Mouse (Mus musculus) limb, embryonic 12.5 days (tissue): ENCODE results near the gene Soat1. TPM values are rescaled to one million over a fixed set of nuclear protein-coding genes. Genes with fewer than 3 reads are reported as not detected.

ENCODE experiments used
- ATAC-seq: fragments of 200-750 bp; cut with Nextera tagmentation; 2 replicates; pipeline ENCODE4 v1.8.0; 2017; ENCODE audit warnings: low read depth, moderate TSS enrichment; ENCODE audit not compliant: insufficient number of reproducible peaks, insufficient read depth, low FRiP score, low TSS enrichment
- H3K27ac ChIP-seq: fragments of 300-500 bp; sonication (generic); 2 replicates; pipeline ENCODE4 v1.5.1; 2016; ENCODE audit warnings: mild to moderate bottlenecking, moderate library complexity
- H3K27me3 ChIP-seq: fragments of 300-500 bp; sonication (generic); 2 replicates; pipeline ENCODE4 v1.6.1; 2016; ENCODE audit warnings: mild to moderate bottlenecking, moderate library complexity
- H3K36me3 ChIP-seq: fragments of 300-500 bp; sonication (generic); 2 replicates; pipeline ENCODE4 v1.6.1; 2016; ENCODE audit warnings: mild to moderate bottlenecking, moderate library complexity
- H3K4me1 ChIP-seq: fragments of 300-500 bp; sonication (generic); replicated peaks from 2 replicates; pipeline ENCODE4 v1.6.1; 2016
- H3K4me2 ChIP-seq: fragments of 300-500 bp; sonication (generic); 2 replicates; pipeline ENCODE4 v1.6.1; 2016; ENCODE audit warnings: mild to moderate bottlenecking, moderate library complexity
- H3K4me3 ChIP-seq: fragments of 300-500 bp; sonication (generic); replicated peaks from 2 replicates; pipeline ENCODE4 v1.5.1; 2016; ENCODE audit warnings: mild to moderate bottlenecking
- H3K9ac ChIP-seq: fragments of 300-500 bp; sonication (generic); replicated peaks from 2 replicates; pipeline ENCODE4 v1.6.1; 2016; ENCODE audit warnings: mild to moderate bottlenecking, moderate library complexity
- H3K9me3 ChIP-seq: fragments of 300-500 bp; sonication (generic); 2 replicates; pipeline ENCODE4 v1.6.1; 2016; ENCODE audit warnings: mild to moderate bottlenecking, moderate library complexity
- WGBS: fragments of 180-500 bp; shearing (Covaris S2); methylation state at CpG from one replicate; pipeline ENCODE4 v1.1.7; 2016; 5-methylcytosine and 5-hydroxymethylcytosine counted together
- polyA plus RNA-seq: library from polyadenylated mRNA; unstranded; fragments of >200 nt; fragmentation: Nextera tagmentation; extraction: Ambion mirVana; gene quantifications from 2 replicates; pipeline ENCODE4 v1.2.1, GENCODE M21; 2016

Soat1 gene
- polyA plus RNA-seq, 1 experiment from 2014 or later: 29.7 TPM

DNA sequence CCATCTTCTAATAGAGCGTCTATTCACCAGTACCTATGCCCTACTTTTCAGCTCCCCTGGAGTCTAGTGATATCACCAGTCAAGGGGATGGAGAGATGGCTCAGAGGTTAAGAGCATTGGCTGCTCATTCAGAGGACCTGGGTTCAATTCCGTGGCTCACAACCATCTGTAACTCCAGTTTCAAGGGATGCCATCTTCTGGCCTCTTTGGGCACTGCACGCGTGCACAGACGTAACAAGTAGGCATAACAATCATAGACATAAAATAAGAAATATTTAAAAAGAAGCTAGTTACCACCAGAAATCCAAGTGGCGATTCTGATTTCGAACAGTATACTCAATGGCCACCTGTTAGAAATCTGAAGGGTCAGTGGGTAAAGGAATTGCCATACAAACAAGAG lies 13.4 kb upstream of the Soat1 start:
- Histone ChIP-seq H3K9ac (no peak overlapping the region), H3K27me3 (no peaks in the 10 kb centered on the region), H3K27ac (no peak overlapping the region), H3K4me3 (no peak overlapping the region), H3K9me3 (no peaks in the 10 kb centered on the region), H3K4me1 (no peaks in the 10 kb centered on the region), H3K4me2 (no peak overlapping the region), H3K36me3 (no peaks in the 10 kb centered on the region)
- no peak for ATAC-seq
- 93% methylated on average over 7 of the region's 7 CpGs for WGBS

DNA sequence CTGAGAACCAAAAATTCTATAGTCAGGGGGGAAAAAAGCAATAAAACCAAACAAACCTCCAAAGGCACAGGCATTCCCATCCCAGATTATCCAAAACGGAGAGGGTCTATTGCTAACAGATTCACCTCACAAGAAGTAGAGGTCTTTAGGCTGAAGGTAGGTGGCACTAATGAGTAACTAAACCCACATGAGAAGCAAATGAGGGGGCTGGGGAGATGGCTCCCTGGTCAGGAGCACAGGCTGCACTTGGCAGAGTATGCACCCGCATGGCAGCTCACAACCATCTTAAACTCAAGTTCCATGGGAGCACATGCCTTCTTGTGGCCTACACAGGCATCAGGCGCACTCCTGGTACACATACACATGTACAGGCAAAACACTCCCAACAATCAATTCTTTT lies 7.7 kb upstream of the Soat1 start:
- ATAC-seq: no peak
- H3K27ac ChIP-seq: no peak overlapping the region
- H3K4me3 ChIP-seq: no peak overlapping the region
- H3K4me1 ChIP-seq: no peaks in the 10 kb centered on the region
- H3K27me3 ChIP-seq: no peaks in the 10 kb centered on the region
- no peak overlapping the region for H3K9ac ChIP-seq
- no peaks in the 10 kb centered on the region for H3K9me3 ChIP-seq
- H3K36me3 ChIP-seq: no peaks in the 10 kb centered on the region
- WGBS: 86% methylated on average over 3 of the region's 3 CpGs
- H3K4me2 ChIP-seq: no peak overlapping the region

DNA sequence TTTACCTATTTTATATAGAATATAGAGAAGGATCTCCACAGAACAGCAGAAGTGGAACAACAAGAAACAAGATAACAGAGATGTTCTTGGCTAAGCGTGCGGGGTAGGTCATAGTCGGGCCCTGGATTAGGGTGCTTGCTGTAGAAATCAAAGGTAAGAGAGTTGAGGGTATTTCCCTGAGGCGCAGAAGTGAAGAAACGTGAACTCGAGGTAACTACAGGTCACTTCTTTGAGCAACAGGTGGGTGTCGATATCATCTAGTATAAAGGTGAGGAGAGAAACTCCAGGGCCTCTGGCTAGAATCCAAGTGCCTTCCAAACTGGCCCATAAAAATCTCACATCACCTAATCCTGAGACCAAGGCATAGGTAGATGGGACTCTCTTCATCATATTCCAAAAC lies 2.4 kb upstream of the Soat1 start:
- Histone ChIP-seq H3K27ac (no peak overlapping the region), H3K4me1 (peaks cover 14% of the 10 kb centered on the region), H3K4me2 (no peak overlapping the region), H3K9me3 (no peaks in the 10 kb centered on the region), H3K36me3 (no peaks in the 10 kb centered on the region), H3K4me3 (no peak overlapping the region), H3K27me3 (no peaks in the 10 kb centered on the region), H3K9ac (no peak overlapping the region)
- no peak for ATAC-seq
- WGBS: 47% methylated on average over 7 of the region's 7 CpGs

DNA sequence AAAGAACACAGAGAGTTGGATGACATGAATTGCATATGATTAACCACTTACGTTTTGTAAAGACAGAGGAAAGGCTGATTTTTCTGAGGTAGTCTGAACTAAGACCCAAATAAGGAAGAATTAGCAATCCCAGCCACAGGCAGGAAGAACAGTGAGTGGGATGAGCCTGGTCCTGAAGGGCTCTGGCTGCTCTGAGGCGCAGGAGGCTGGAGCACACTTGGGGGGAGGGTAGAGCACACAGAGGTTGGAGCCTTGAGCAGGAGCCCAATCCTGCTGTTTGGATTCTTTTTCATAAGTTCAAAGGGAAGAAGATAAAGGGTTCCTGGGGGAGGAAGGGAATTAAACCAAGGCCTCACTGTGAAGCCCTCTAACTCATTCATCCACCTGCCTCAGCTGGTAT lies 1.9 kb upstream of the Soat1 start:
- H3K4me2 ChIP-seq: no peak overlapping the region
- H3K27ac ChIP-seq: no peak overlapping the region
- no peak overlapping the region for H3K9ac ChIP-seq
- no peaks in the 10 kb centered on the region for H3K36me3 ChIP-seq
- H3K9me3 ChIP-seq: no peaks in the 10 kb centered on the region
- peaks cover 14% of the 10 kb centered on the region for H3K4me1 ChIP-seq
- no peak overlapping the region for H3K4me3 ChIP-seq
- 47% methylated on average over 2 of the region's 2 CpGs for WGBS
- no peaks in the 10 kb centered on the region for H3K27me3 ChIP-seq
- ATAC-seq: no peak

DNA sequence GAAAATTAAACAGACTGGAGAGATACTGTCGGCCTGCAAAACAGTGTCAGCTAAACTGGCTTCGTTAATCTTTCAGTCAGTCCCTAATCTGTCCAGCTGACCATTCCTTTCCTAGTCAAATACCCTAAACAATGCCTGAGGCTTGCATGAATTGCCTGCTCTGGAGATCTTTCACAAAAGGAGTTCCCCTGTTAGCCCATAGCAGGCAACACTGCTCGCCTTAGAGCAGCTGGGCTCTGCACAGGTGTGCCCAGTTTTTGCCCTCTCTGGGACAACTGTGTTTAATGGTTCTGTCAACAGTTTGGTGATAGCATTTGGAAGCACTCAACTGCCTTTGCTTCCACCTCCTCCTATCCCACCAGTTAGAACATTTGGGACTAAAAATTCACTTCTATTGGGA lies 723 bp upstream of the Soat1 start:
- ATAC-seq: no peak
- 55% methylated on average over 3 of the region's 3 CpGs for WGBS
- H3K4me3 ChIP-seq: no peak overlapping the region
- H3K9ac ChIP-seq: no peak overlapping the region
- no peak overlapping the region for H3K27ac ChIP-seq
- H3K4me2 ChIP-seq: no peak overlapping the region
- H3K27me3 ChIP-seq: no peaks in the 10 kb centered on the region
- H3K9me3 ChIP-seq: no peaks in the 10 kb centered on the region
- 0 out of 2 replicates have a peak, but pooled peaks cover 2% of the 10 kb centered on the region for H3K36me3 ChIP-seq
- H3K4me1 ChIP-seq: peaks cover 14% of the 10 kb centered on the region

DNA sequence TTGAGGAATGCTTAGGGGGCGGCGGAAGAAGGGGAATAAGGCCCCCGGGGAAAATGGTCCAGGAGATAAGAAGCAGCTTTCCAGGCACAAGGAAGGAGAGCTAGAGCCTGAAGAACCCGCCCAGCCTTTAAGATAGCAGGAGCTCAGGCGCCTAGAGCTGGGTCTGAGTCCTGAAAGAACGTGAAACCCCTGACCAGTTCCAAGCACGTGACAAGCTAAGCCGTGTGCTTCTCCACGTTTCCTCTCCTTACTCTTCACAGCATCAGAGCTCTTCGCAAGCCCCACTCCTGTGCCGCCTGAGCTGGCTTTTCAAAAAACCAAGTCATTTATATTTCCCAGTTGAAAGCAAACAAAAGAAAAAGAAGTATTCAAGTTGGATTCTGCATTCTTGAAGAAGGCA lies 1.1 kb downstream of the Soat1 start:
- no peaks in the 10 kb centered on the region for H3K9me3 ChIP-seq
- peak overlapping the region; percentile 70 for H3K4me2 ChIP-seq
- WGBS: 3% methylated on average over 11 of the region's 11 CpGs
- peaks cover 14% of the 10 kb centered on the region for H3K4me1 ChIP-seq
- H3K4me3 ChIP-seq: peak overlapping the region; percentile 85
- ATAC-seq: no peak
- H3K9ac ChIP-seq: peak overlapping the region; percentile 40; the same call in 1 of the 2 replicates
- no peaks in the 10 kb centered on the region for H3K27me3 ChIP-seq
- 0 out of 2 replicates have a peak overlapping the region, but pooled peaks have one; percentile 4 for H3K27ac ChIP-seq
- H3K36me3 ChIP-seq: peaks cover 11% of the 10 kb centered on the region; the same call in 1 of the 2 replicates

DNA sequence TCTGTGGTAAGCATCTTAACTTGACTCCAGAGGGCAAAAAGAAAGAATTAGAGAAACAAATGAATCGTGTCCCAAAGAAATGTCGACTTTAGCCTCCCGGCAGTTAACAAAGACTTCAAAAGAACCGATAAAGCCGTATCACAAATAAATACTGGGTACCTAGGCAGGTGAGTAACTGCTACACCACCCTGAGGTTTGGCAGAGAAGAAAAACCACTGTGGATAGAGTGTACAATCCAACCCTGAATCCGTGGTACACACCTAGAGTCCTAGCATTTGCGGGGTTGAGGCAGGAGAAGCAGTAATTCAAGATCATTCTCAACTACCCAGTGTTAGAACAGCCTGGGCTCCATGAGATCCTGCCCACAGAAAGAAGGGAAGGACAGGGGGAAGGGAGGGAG lies 2.2 kb downstream of the Soat1 start:
- WGBS: 86% methylated on average over 7 of the region's 7 CpGs
- H3K9me3 ChIP-seq: no peaks in the 10 kb centered on the region
- peaks cover 11% of the 10 kb centered on the region; the same call in 1 of the 2 replicates for H3K36me3 ChIP-seq
- no peak overlapping the region for H3K4me3 ChIP-seq
- H3K4me1 ChIP-seq: peaks cover 14% of the 10 kb centered on the region
- no peaks in the 10 kb centered on the region for H3K27me3 ChIP-seq
- H3K9ac ChIP-seq: no peak overlapping the region
- ATAC-seq: no peak
- no peak overlapping the region for H3K27ac ChIP-seq
- H3K4me2 ChIP-seq: no peak overlapping the region

DNA sequence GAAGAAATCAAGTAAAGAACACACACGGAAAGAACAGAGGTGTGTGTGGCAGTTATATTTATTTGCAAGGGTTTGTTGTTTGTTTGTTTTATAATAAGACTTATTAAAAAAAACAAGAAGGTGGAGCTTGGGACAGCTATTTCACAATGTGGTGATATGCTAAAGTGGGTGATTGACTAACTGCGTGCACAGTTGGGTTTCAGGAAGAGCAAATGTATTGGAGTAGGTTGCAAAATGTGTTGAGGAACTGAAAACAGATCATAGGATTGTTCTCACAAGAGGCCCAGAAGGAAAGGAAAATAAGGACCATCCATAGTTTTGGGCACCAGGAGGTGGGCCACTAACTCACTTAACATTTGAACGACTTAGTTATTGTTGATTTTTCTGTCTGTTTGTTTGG lies 3.1 kb downstream of the Soat1 start:
- 92% methylated on average over 3 of the region's 3 CpGs for WGBS
- H3K9ac ChIP-seq: no peak overlapping the region
- no peaks in the 10 kb centered on the region for H3K27me3 ChIP-seq
- H3K4me2 ChIP-seq: no peak overlapping the region
- H3K36me3 ChIP-seq: peaks cover 18% of the 10 kb centered on the region
- no peak overlapping the region for H3K27ac ChIP-seq
- ATAC-seq: no peak
- peaks cover 7% of the 10 kb centered on the region; the same call in 1 of the 2 replicates for H3K9me3 ChIP-seq
- H3K4me1 ChIP-seq: peaks cover 14% of the 10 kb centered on the region
- H3K4me3 ChIP-seq: no peak overlapping the region

DNA sequence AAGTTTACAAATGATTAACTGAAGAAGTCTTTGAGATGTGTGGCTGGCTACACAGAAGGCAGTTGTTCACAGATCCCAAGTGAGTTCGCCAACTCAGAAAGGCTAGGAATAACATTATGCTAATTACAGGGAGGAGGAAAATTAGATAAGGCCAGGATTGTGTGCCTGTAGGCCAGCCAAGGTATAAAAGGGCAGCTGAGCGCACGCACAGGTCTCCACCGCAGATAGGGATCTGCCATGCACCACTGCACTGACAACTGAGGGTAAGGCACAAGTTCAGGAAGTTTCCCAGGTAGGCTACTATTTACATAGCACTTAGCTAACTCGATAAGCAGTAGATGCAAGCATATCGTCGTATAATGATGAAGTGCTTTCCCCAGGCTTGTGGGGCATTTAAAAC lies 3.6 kb downstream of the Soat1 start:
- Histone ChIP-seq H3K9me3 (peaks cover 11% of the 10 kb centered on the region; the same call in 1 of the 2 replicates), H3K4me3 (no peak overlapping the region), H3K9ac (no peak overlapping the region), H3K27me3 (no peaks in the 10 kb centered on the region), H3K36me3 (peaks cover 23% of the 10 kb centered on the region), H3K4me1 (peaks cover 14% of the 10 kb centered on the region), H3K4me2 (no peak overlapping the region), H3K27ac (no peak overlapping the region)
- no peak for ATAC-seq
- 94% methylated on average over 7 of the region's 7 CpGs for WGBS

DNA sequence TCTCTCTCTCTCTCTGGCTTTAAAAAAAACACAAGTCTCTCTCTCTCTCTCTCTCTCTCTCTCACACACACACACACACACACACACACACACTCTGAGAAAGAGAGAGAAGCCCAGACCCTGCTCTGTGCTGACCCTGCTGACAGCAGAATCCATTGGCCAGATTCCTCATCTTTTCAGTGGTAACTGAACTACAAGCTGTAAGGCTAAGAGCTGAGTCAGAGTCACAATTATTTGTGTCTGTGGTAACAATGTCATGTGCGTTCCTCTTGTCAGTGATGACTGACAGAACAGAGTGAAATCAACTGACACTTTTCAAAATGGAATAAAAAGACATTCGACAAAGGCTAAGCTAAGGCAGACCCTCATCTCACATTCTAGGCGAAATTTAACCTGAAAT lies 5.6 kb downstream of the Soat1 start:
- H3K27me3 ChIP-seq: no peaks in the 10 kb centered on the region
- no peak for ATAC-seq
- H3K36me3 ChIP-seq: peaks cover 33% of the 10 kb centered on the region
- H3K4me3 ChIP-seq: no peak overlapping the region
- peaks cover 11% of the 10 kb centered on the region; the same call in 1 of the 2 replicates for H3K9me3 ChIP-seq
- no peak overlapping the region for H3K4me2 ChIP-seq
- no peak overlapping the region for H3K9ac ChIP-seq
- no peak overlapping the region for H3K27ac ChIP-seq
- H3K4me1 ChIP-seq: peaks cover 14% of the 10 kb centered on the region
- WGBS: 78% methylated on average over 3 of the region's 3 CpGs

DNA sequence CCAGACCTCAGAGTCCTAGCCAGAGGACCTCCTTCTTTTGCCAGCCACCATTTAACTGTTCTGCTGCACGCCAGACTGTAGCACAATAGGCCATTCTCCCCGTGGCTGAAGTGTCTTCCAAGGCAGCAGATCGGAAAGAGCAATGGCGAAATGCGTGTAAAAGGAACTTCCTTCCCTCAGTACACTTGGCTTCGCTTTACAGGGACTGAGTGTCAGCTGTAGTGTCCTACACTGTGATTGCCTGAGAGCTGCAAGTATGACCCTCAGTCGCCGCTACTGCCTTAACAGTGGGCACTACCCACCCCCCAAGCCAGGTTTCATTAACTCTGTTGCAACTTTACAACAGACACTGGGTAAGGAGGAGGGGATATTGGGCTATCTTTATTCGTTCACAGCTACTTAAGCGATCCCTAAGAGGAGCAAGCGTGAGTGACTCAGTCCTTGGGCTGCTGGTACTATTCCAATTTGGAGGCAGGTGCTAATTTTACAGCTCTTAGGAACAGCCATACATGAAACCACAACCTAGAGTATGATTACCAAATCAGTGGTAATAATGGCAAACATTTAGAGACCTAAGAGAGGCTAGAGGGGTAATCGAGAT lies 6.4 kb downstream of the Soat1 start:
- Histone ChIP-seq H3K27ac (no peak overlapping the region), H3K9me3 (peaks cover 11% of the 10 kb centered on the region; the same call in 1 of the 2 replicates), H3K9ac (no peak overlapping the region), H3K27me3 (no peaks in the 10 kb centered on the region), H3K4me2 (no peak overlapping the region), H3K4me1 (peaks cover 9% of the 10 kb centered on the region), H3K4me3 (no peak overlapping the region), H3K36me3 (peaks cover 37% of the 10 kb centered on the region)
- WGBS: 74% methylated on average over 12 of the region's 12 CpGs
- ATAC-seq: no peak

DNA sequence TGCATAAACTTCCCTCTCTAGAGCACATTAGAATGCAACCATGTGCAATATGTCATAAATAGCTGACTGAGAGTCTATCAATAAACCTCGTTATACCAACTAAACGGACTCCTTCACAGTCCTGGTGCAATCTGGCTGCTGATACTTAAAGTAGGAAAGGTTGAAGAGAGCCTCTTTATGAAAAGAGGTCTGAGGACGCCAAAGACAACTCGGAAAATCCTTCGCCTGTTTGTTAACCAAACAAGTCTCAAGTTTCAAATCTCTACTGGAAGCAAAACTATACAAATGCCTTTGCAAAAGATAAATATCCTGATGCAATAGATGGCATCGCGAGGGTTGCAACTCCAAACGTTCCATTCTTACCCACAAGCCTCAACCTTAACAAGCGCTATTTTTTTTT lies 9.2 kb downstream of the Soat1 start:
- no peak overlapping the region for H3K9ac ChIP-seq
- WGBS: 90% methylated on average over 9 of the region's 9 CpGs
- no peaks in the 10 kb centered on the region for H3K27me3 ChIP-seq
- H3K4me1 ChIP-seq: no peaks in the 10 kb centered on the region
- H3K4me2 ChIP-seq: no peak overlapping the region
- H3K9me3 ChIP-seq: peaks cover 11% of the 10 kb centered on the region; the same call in 1 of the 2 replicates
- peaks cover 36% of the 10 kb centered on the region for H3K36me3 ChIP-seq
- H3K27ac ChIP-seq: no peak overlapping the region
- ATAC-seq: no peak
- no peak overlapping the region for H3K4me3 ChIP-seq
